Mouse (Mus musculus) frontal cortex, postnatal 14 days (tissue): ENCODE results near the gene Tmem240.
A peak's percentile ranks its signal among the peaks of the same experiment; 100 is the strongest.
"Not testable (repeated sequence)": the region's sequence is repeated elsewhere in the genome, so short reads cannot be mapped to it uniquely, and the experiment has no call there.

Experiments
- DNase-seq, 2 experiments: peaks; one replicate each; pipeline ENCODE4 v3.0.0; 2022; ENCODE audit warnings: low spot score in 2 of 2

Tmem240 gene

GRCm38 (mm10) chr4:155734350-155734941 is at the start of gene Tmem240:
TSS of gene Tmem240 (plus strand) at chr4:155734800.
- DNase-seq, result peak; percentile 87 to 88

- DNase-seq, result not testable (repeated sequence)
Measured at GRCm38 (mm10) chr4:155687764-155688163, 46.8 kb upstream of the Tmem240 start.

GRCm38 (mm10) chr4:155690571-155691375 is 43.8 kb upstream of the Tmem240 start:
- no peak for DNase-seq

- no peak for DNase-seq
Measured at GRCm38 (mm10) chr4:155692421-155692820, 42.2 kb upstream of the Tmem240 start.

- DNase-seq, result peak; percentile 62 to 66
Measured at GRCm38 (mm10) chr4:155694111-155694481, 40.5 kb upstream of the Tmem240 start, which contains the start of gene Fndc10. TSS of gene Fndc10 (plus strand) at chr4:155694342.

GRCm38 (mm10) chr4:155694482-155695401 is 39.9 kb upstream of the Tmem240 start:
- DNase-seq, result peak; percentile 72

GRCm38 (mm10) chr4:155695531-155696062 is 39.0 kb upstream of the Tmem240 start:
- DNase-seq, result no peak

GRCm38 (mm10) chr4:155696261-155697255 is 38.0 kb upstream of the Tmem240 start:
- no peak for DNase-seq

- DNase-seq, result no peak
Measured at GRCm38 (mm10) chr4:155700425-155700824, 34.2 kb upstream of the Tmem240 start.

GRCm38 (mm10) chr4:155703425-155703929 is 31.1 kb upstream of the Tmem240 start:
- DNase-seq, result no peak

- DNase-seq, result peak; percentile 89 to 93
Measured at GRCm38 (mm10) chr4:155704721-155705591, 29.6 kb upstream of the Tmem240 start, which contains the start of gene Ssu72. TSS of gene Ssu72 (plus strand) at chr4:155704800.

GRCm38 (mm10) chr4:155705592-155705929 is 29.0 kb upstream of the Tmem240 start:
- DNase-seq, result no peak

- DNase-seq, result no peak
Measured at GRCm38 (mm10) chr4:155708582-155708981, 26.0 kb upstream of the Tmem240 start.

GRCm38 (mm10) chr4:155708988-155709387 is 25.6 kb upstream of the Tmem240 start:
- no peak for DNase-seq

GRCm38 (mm10) chr4:155710521-155711252 is 23.9 kb upstream of the Tmem240 start:
- no peak for DNase-seq

- DNase-seq, result no peak
Measured at GRCm38 (mm10) chr4:155721668-155722083, 12.9 kb upstream of the Tmem240 start.

GRCm38 (mm10) chr4:155727993-155728392 is 6.6 kb upstream of the Tmem240 start:
- no peak for DNase-seq

- no peak for DNase-seq
Measured at GRCm38 (mm10) chr4:155733267-155733666, 1.3 kb upstream of the Tmem240 start.
